Mouse (Mus musculus) cerebellum, postnatal 25 days (tissue): ENCODE results near the gene Zyg11a.
"Not testable (repeated sequence)": the region's sequence is repeated elsewhere in the genome, so short reads cannot be mapped to it uniquely, and the experiment has no call there.

Experiments used
- DNase-seq, 2 experiments: peaks; one replicate each; pipeline ENCODE4 v3.0.0; 2021; ENCODE audit warnings: mixed read lengths in 2 of 2

Gene Zyg11a

GRCm38 (mm10) chr4:108217332-108218179, at the start of gene Zyg11a:
Zyg11a (minus strand) TSS chr4:108218048.
- peak in 1 of 2 experiments; percentile 14 for DNase-seq

GRCm38 (mm10) chr4:108265774-108266173, 47.9 kb upstream of the Zyg11a start:
- no peak for DNase-seq

DNA sequence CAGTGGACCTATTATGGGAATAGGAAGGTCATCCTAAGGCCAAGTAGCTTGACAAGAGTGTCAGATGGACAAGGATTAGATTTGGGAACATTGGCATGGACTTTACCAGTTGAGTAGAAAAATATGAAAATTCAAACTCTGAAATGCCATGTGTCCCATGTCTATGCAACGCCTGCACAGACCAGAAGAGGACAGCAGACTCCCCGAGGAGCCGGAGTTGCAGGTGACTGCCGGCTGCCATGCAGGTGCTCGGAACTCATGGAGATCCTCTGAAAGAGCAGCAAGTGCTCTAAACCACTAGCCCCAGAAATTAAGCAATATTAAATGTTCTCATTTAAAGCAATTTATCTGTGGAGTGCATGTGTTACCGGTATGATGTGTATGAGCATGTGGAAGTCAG, 35.5 kb upstream of the Zyg11a start:
- no peak for DNase-seq

GRCm38 (mm10) chr4:108250501-108250900, 32.7 kb upstream of the Zyg11a start:
- no peak for DNase-seq

DNA sequence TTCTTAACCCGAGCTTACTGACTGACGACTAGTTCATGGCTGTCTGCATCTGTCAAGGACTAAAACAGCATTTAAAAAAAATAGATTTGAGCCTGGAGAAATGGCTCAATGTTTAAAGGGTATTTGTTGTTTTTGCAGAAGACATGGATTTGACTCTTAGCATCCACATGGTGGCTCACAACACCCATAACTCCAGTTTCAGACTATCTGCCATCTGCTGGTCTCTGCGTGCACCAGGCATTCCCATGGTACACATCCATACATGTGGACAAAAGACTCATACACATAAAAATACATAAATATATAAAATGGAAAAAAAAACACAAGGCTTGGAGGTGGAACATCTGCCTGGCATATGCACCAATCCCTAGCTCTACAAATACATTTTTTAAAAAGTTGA, 31.5 kb upstream of the Zyg11a start:
- no peak for DNase-seq

DNA sequence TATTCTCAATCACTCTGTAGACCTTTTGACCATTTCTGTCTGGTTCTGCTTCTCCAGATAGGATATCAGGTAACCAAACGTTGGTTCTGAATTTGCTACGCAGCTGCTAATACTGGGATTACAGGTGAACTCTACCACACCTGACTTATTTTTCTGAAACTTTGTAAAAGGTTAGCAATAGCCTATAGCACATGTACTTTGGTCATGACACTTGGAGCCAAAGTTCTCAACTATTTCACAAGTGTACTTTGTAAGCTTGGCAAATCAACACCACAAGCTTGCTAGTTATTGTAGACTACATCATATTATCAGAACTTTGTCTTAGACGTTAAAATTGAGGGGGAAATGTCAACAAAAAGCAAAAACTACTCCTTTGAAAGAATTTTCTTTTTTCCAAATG, 15.8 kb upstream of the Zyg11a start:
- no peak for DNase-seq

GRCm38 (mm10) chr4:108225341-108225872, 7.6 kb upstream of the Zyg11a start:
- DNase-seq, result no peak

- DNase-seq, result no peak
Measured at GRCm38 (mm10) chr4:108222507-108222906, 4.7 kb upstream of the Zyg11a start.

- DNase-seq, result no peak
Measured at GRCm38 (mm10) chr4:108219019-108219418, 1.2 kb upstream of the Zyg11a start.

GRCm38 (mm10) chr4:108213023-108213422, 4.8 kb downstream of the Zyg11a start:
- DNase-seq, result no peak

GRCm38 (mm10) chr4:108204629-108205028, 13.2 kb downstream of the Zyg11a start:
- DNase-seq, result no peak

DNA sequence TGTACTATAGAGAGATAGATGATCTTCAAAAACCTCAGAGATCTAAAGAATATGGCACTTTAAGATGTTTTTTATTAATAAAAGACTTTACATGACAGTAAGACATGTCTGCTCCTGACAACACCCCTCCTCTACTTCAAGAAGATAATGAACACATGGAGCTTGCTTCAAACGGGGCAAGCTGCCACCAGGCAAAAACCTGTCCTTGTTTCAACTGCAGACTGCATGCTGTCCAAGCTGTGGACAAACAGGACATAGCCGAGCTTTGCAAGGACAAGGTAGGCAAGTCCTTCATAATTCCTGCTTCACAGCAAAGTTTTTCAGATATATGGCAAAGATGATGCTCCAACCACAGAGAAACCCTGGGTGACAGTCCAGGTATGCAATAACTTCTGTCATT, 18.6 kb downstream of the Zyg11a start:
- DNase-seq, result peak; percentile 56 to 73

DNA sequence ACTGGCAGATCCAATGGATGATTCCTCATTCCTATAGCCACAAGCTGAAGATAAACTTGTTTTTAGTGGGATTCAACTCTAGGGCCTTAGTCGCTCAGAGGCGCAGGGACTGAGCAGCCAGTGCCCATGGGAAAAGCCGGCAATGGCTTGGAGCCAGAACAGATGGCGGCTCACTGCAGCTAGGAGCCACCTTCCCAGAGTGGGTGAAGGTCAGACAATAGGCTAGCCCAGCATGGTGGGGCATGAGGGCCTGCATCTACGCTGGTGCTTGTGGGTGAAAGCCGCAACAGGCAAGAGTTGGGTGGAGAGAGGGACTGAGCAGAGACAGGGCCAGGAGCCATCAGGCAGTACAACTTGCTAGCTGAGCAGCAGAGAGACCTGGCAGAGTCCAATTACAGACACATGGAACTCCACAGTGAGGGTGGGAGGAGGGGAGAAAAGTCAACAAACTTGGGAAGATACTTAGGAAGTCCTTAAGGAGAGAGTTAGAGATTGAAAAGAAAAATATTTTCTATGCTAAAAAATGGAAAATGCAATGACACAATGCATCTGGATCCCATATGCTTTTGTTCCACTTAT, 21.5 kb downstream of the Zyg11a start:
- peak; percentile 80 to 83 for DNase-seq

GRCm38 (mm10) chr4:108192821-108193323, 25.0 kb downstream of the Zyg11a start:
- DNase-seq, result no peak

DNA sequence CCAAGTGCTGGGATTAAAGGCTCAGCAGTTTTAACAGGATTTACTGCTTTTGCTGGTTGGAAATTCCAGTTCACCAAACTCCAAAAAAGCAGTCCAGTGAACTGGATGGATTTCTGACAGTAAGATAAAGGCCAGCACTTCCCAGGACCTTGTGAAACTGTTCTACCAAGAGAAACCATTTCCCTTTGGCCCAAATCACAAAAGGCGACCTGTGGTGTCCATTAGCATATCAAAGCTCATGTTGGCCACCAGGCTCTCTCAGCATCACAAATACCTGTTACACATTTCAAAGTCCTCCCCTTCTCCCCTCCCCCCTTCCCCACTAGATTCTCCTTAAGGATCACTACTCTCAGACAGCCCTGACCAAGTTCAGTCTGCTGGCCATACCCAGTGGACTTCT, 35.6 kb downstream of the Zyg11a start:
- DNase-seq, result no peak

- DNase-seq, result no peak
Measured at GRCm38 (mm10) chr4:108168056-108168455, 49.8 kb downstream of the Zyg11a start.

GRCm38 (mm10) chr4:108166874-108167273, 51.0 kb downstream of the Zyg11a start:
- no peak for DNase-seq

- DNase-seq, result peak; percentile 66 to 73
Measured at GRCm38 (mm10) chr4:108165152-108165895, 52.5 kb downstream of the Zyg11a start, which contains the start of gene Echdc2. Echdc2 (plus strand) TSS chr4:108165437.

- DNase-seq, result no peak
Measured at GRCm38 (mm10) chr4:108163291-108163690, 54.6 kb downstream of the Zyg11a start.

DNA sequence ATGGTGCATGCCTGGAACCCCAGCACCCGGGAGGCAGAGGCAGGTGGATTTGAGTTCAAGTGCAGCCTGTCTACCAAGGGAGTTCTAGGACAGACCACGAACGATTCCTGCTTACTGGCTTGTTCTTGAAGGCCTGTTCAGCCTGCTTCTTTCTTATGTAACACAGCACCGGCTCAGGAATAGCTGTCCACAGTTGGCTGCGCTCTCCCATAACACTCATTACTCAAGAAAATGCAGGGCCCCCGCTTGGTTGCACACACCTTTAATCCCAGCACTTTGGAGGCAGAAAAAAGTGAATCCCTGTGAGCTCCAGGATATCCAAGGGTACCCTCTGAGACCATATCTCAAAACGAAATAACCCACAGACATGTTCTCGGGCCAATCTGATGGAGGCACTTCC, 55.9 kb downstream of the Zyg11a start:
- no peak for DNase-seq

GRCm38 (mm10) chr4:108155141-108155540, 62.7 kb downstream of the Zyg11a start:
- not testable (repeated sequence) for DNase-seq

DNA sequence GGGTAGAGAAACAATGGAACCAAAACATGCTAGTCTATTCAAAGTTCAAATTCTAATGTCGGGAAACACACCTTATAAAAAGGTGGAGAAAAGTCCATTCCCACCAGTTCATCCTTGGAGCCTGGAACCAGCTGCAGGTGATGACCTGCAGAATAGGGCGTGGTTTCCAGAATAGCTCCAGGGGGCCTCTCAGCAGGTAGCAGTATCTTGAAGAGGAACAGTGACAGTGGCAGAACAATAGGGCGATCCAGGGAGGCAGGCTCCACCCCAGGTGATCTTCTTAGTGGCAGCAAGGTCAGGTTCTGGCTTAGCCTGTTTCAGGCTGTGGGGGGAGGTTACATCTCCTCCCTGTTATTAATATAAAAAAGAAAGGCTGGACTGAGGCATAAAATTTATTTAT, 72.3 kb downstream of the Zyg11a start:
- DNase-seq, result not testable (repeated sequence)

DNA sequence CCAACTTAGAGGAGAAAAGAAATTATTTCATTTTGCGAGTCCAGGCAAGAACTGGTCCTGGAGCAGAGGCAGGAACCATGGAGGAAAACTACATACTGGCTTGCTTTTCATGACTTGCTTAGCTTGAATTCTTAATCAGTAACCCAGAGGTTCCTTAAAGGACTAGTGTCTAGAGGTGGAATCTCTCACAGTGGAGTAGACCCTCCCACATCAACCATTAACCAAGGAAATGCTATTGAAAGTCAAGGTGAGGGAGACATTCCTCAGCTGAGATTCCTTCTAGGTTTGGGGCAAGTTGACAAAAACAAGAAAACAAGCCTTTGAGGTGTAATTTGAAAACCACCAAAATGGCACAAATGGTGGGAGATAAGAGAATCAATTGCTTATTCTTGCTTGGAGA, 73.0 kb downstream of the Zyg11a start, which contains the start of gene Scp2:
Scp2 (minus strand) TSS at position 119 of the 400 bp plus-strand sequence.
- no peak for DNase-seq
